Mouse (Mus musculus): Measurements from ENCODE around the gene Gucy2e. TPM values are rescaled to one million over a fixed set of nuclear protein-coding genes. Genes with fewer than 3 reads are reported as not detected.

Gucy2e gene
- polyA plus RNA-seq, 1 experiment from 2014 or later = not detected

DNA sequence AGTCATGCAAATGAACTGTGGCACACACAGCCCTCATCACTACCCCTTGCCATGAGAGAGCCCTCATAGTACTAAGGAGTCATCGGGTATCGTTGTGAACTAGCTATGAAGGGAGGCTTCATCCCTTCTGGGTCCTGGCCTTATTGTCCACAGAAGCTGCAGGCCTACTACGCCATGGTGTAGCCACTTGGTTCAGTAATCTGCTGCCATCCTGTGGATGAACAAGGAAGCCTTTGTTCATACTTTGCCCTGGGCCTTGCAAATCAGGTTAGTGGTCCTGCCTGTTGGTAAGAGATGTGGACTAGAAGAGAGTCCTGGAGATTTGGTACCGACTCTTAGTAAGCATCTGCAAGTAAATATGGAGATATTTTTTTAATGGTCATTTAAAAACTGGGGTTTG lies 6.4 kb downstream of the Gucy2e start:
- 83% methylated on average over 4 of the region's 4 CpGs for WGBS
- Histone ChIP-seq H3K4me2 (ENCODE audit: low read depth) (no peak overlapping the region), H3K9ac (ENCODE audit: low read length) (no peak overlapping the region), H3K4me1 (ENCODE audit: control insufficient read depth, insufficient read depth, low read length) (no peaks in the 10 kb centered on the region), H3K27ac (ENCODE audit: low read depth, low read length) (no peak overlapping the region), H3K27me3 (ENCODE audit: control insufficient read depth, insufficient read depth, low read length) (0 out of 2 replicates have a peak, but pooled peaks cover 2% of the 10 kb centered on the region), H3K9me3 (ENCODE audit: control insufficient read depth, low read length) (no peaks in the 10 kb centered on the region), H3K36me3 (ENCODE audit: control insufficient read depth, insufficient read depth, low read length) (no peaks in the 10 kb centered on the region), H3K4me3 (ENCODE audit: low read depth, low read length) (no peak overlapping the region)
- DNase-seq (ENCODE audit: low spot score) = no peak
- ATAC-seq (ENCODE audit: insufficient read depth, low FRiP score, low TSS enrichment) = no peak

DNA sequence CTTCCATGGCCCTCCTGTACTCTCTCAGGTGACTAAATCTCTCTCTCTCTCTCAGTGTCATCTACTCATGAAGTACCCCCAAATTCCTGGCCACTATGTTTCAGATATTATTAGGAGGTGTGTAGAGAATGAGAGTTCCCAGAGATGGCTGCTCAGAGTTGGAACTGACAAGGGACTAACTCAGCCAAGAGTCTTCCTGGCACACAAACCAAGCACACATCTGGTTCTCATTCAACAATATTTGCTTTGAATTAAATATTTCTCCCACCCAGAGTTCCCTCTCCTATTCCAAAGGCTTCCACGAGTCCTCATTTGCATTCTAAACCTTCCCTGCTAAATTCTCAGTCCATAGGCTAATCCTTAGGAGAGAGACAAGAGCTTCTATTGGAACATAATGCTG lies 11.1 kb downstream of the Gucy2e start:
- Histone ChIP-seq H3K36me3 (ENCODE audit: control insufficient read depth, insufficient read depth, low read length) (no peaks in the 10 kb centered on the region), H3K27ac (ENCODE audit: low read depth, low read length) (no peak overlapping the region), H3K4me3 (ENCODE audit: low read depth, low read length) (no peak overlapping the region), H3K4me1 (ENCODE audit: control insufficient read depth, insufficient read depth, low read length) (no peaks in the 10 kb centered on the region), H3K4me2 (ENCODE audit: low read depth) (no peak overlapping the region), H3K9ac (ENCODE audit: low read length) (no peak overlapping the region), H3K27me3 (ENCODE audit: control insufficient read depth, insufficient read depth, low read length) (0 out of 2 replicates have a peak, but pooled peaks cover 2% of the 10 kb centered on the region), H3K9me3 (ENCODE audit: control insufficient read depth, low read length) (no peaks in the 10 kb centered on the region)
- 87% methylated on average over 1 of the region's 1 CpGs for WGBS
- ATAC-seq (ENCODE audit: insufficient read depth, low FRiP score, low TSS enrichment) (no peak), DNase-seq (ENCODE audit: low spot score) (no peak)

DNA sequence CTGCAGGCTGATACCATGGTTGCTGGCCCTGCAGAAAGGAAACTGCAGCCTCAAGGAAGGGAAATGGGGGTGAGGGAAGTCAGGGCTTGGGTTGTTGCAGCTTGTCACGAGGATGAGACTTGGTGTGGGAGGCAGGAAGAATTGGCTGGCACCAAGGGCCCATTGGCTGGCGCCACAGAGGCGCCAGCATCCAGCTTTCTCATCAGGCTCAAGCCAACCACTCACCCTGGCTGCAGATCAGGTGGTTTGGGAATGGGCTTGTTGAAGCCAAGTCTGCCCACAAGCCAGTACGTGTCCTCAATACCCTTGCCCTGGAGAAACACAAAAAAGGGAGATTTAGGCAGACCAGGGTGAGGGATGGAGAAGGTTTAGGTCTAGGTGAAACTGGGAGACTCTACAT lies 13.7 kb downstream of the Gucy2e start:
- H3K4me3 ChIP-seq (ENCODE audit: low read depth, low read length) = no peak overlapping the region
- ATAC-seq (ENCODE audit: insufficient read depth, low FRiP score, low TSS enrichment) = no peak
- no peaks in the 10 kb centered on the region for H3K27me3 ChIP-seq (ENCODE audit: control insufficient read depth, insufficient read depth, low read length)
- H3K36me3 ChIP-seq (ENCODE audit: control insufficient read depth, insufficient read depth, low read length) = no peaks in the 10 kb centered on the region
- no peak overlapping the region for H3K27ac ChIP-seq (ENCODE audit: low read depth, low read length)
- H3K9me3 ChIP-seq (ENCODE audit: control insufficient read depth, low read length) = no peaks in the 10 kb centered on the region
- H3K4me1 ChIP-seq (ENCODE audit: control insufficient read depth, insufficient read depth, low read length) = no peaks in the 10 kb centered on the region
- no peak overlapping the region for H3K9ac ChIP-seq (ENCODE audit: low read length)
- H3K4me2 ChIP-seq (ENCODE audit: low read depth) = no peak overlapping the region
- 83% methylated on average over 4 of the region's 4 CpGs for WGBS
- DNase-seq (ENCODE audit: low spot score) = no peak

DNA sequence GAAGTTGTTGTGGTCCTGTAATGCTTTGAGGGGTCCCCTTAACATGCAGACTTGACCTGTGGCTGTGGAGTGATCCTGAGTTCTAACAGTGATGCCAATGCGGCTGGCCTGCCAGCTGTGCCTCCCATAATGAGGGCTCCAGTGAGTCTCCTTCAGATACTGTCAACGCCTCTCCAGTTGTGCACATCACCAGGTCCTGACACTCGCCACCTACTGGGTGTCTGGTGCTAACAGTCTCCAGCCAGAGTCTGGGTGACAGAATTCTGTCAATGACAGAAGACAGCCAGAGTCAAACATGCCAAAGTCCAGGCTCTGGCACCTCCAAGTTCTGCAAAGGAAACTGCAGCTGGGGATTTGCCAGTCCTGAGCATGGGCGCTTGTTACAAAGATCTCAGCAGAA lies 15.8 kb downstream of the Gucy2e start:
- Histone ChIP-seq H3K9me3 (ENCODE audit: control insufficient read depth, low read length) (no peaks in the 10 kb centered on the region), H3K27me3 (ENCODE audit: control insufficient read depth, insufficient read depth, low read length) (no peaks in the 10 kb centered on the region), H3K4me1 (ENCODE audit: control insufficient read depth, insufficient read depth, low read length) (no peaks in the 10 kb centered on the region), H3K36me3 (ENCODE audit: control insufficient read depth, insufficient read depth, low read length) (no peaks in the 10 kb centered on the region), H3K9ac (ENCODE audit: low read length) (no peak overlapping the region), H3K4me3 (ENCODE audit: low read depth, low read length) (no peak overlapping the region), H3K4me2 (ENCODE audit: low read depth) (no peak overlapping the region), H3K27ac (ENCODE audit: low read depth, low read length) (no peak overlapping the region)
- no peak for ATAC-seq (ENCODE audit: insufficient read depth, low FRiP score, low TSS enrichment)
- no peak for DNase-seq (ENCODE audit: low spot score)
- 60% methylated on average over 4 of the region's 4 CpGs for WGBS

DNA sequence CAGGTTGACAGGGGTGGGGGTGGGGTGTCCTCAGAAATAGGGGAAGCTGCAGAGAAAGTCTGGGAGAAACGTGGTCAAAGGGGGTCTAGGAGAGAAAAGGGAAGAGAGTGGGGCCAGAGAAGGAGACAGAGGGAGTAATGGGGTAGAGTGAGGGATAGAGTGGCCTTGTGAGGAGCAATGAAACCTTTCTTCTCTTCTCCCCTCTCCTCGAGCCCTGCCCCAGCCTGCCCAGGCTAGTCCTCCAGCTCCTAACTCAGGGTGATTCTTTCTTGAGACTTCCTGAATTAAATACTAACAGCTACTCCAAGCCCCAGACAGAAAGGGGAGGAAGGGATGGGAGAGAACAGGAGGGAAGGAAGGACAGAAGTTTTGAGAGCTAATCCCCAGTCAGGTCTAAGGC lies 18.2 kb downstream of the Gucy2e start:
- Histone ChIP-seq H3K4me1 (ENCODE audit: control insufficient read depth, insufficient read depth, low read length) (no peaks in the 10 kb centered on the region), H3K9ac (ENCODE audit: low read length) (no peak overlapping the region), H3K27me3 (ENCODE audit: control insufficient read depth, insufficient read depth, low read length) (no peaks in the 10 kb centered on the region), H3K4me2 (ENCODE audit: low read depth) (no peak overlapping the region), H3K4me3 (ENCODE audit: low read depth, low read length) (no peak overlapping the region), H3K27ac (ENCODE audit: low read depth, low read length) (no peak overlapping the region), H3K36me3 (ENCODE audit: control insufficient read depth, insufficient read depth, low read length) (no peaks in the 10 kb centered on the region), H3K9me3 (ENCODE audit: control insufficient read depth, low read length) (no peaks in the 10 kb centered on the region)
- DNase-seq (ENCODE audit: low spot score) (no peak), ATAC-seq (ENCODE audit: insufficient read depth, low FRiP score, low TSS enrichment) (no peak)
- 39% methylated on average over 1 of the region's 2 CpGs for WGBS

DNA sequence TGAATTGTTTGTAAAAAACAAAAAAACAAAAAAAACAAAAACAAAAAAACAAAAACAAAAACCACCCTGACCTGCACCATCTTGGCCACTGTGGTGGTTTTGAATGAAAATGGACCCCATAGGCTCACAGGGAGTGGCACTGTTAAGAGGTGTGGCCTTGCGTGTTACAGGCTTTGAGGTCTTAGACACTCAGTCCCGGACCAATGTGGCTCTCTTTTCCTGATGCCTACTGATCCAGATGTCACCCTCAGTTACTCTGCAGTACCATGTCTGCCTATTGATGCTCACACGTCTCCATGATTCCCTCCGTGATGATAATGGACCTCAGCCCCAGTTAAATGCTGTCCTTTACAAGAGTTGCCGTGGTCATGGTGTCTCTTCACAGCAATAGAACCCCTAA lies 19.4 kb downstream of the Gucy2e start:
- Histone ChIP-seq H3K27me3 (ENCODE audit: control insufficient read depth, insufficient read depth, low read length) (no peaks in the 10 kb centered on the region), H3K4me3 (ENCODE audit: low read depth, low read length) (no peak overlapping the region), H3K4me2 (ENCODE audit: low read depth) (no peak overlapping the region), H3K4me1 (ENCODE audit: control insufficient read depth, insufficient read depth, low read length) (no peaks in the 10 kb centered on the region), H3K27ac (ENCODE audit: low read depth, low read length) (no peak overlapping the region), H3K9ac (ENCODE audit: low read length) (no peak overlapping the region), H3K36me3 (ENCODE audit: control insufficient read depth, insufficient read depth, low read length) (no peaks in the 10 kb centered on the region), H3K9me3 (ENCODE audit: control insufficient read depth, low read length) (no peaks in the 10 kb centered on the region)
- ATAC-seq (ENCODE audit: insufficient read depth, low FRiP score, low TSS enrichment) = no peak
- no peak for DNase-seq (ENCODE audit: low spot score)
- WGBS = 91% methylated on average over 5 of the region's 5 CpGs

GRCm38 (mm10) chr11:69211431-69211830 lies 25.4 kb downstream of the Gucy2e start:
- no peak overlapping the region for H3K27ac ChIP-seq (ENCODE audit: low read depth, low read length)
- no peaks in the 10 kb centered on the region for H3K9me3 ChIP-seq (ENCODE audit: control insufficient read depth, low read length)
- no peak overlapping the region for H3K4me3 ChIP-seq (ENCODE audit: low read depth, low read length)
- no peaks in the 10 kb centered on the region for H3K36me3 ChIP-seq (ENCODE audit: control insufficient read depth, insufficient read depth, low read length)
- ATAC-seq (ENCODE audit: insufficient read depth, low FRiP score, low TSS enrichment) = no peak
- no peaks in the 10 kb centered on the region for H3K4me1 ChIP-seq (ENCODE audit: control insufficient read depth, insufficient read depth, low read length)
- H3K4me2 ChIP-seq (ENCODE audit: low read depth) = 0 out of 2 replicates have a peak overlapping the region, but pooled peaks have one; percentile 2
- no peak overlapping the region for H3K9ac ChIP-seq (ENCODE audit: low read length)
- no peaks in the 10 kb centered on the region for H3K27me3 ChIP-seq (ENCODE audit: control insufficient read depth, insufficient read depth, low read length)
- WGBS = 38% methylated on average over 2 of the region's 2 CpGs
- no peak for DNase-seq (ENCODE audit: low spot score)

DNA sequence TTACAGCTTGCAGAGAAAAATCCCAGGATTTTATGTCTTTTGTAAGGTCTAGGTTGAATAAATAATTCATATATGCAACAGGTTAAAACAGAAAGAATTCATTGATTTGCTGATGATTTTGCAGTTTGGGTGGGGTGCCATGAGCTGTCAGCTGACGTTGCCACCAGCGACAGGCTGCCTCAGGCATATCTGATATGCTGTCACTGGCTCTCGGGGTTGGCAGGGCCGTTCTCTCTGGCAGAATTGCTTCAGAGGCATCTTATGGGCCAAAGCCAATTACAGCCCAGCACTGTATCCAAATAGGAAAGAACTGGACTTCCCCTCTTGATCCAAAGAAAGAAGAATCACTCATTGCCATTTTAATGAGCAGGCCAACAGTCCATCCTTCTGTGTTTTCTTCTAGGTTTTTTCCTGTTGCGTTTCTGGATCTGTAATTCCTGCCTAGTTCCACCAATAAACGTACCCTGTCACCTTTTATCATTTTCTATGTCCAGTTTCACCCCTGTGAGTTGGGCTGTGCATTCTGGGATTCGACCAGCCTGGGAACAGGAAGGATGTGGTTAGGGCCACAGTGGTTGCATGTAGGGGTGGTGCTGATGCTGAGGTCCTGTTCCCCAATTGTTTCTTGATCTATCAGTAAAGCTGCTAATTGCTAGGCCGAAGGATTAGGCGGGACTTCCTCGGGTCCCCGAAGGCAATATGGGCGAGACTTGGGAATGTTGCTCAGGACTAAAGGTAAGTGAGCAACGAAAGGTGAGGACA lies 34.2 kb downstream of the Gucy2e start:
- H3K4me3 ChIP-seq (ENCODE audit: low read depth, low read length) = no peak overlapping the region
- no peaks in the 10 kb centered on the region for H3K4me1 ChIP-seq (ENCODE audit: control insufficient read depth, insufficient read depth, low read length)
- no peak for ATAC-seq (ENCODE audit: insufficient read depth, low FRiP score, low TSS enrichment)
- no peaks in the 10 kb centered on the region for H3K9me3 ChIP-seq (ENCODE audit: control insufficient read depth, low read length)
- no peaks in the 10 kb centered on the region for H3K36me3 ChIP-seq (ENCODE audit: control insufficient read depth, insufficient read depth, low read length)
- peaks cover 3% of the 10 kb centered on the region for H3K27me3 ChIP-seq (ENCODE audit: control insufficient read depth, insufficient read depth, low read length)
- no peak overlapping the region for H3K9ac ChIP-seq (ENCODE audit: low read length)
- H3K27ac ChIP-seq (ENCODE audit: low read depth, low read length) = no peak overlapping the region
- H3K4me2 ChIP-seq (ENCODE audit: low read depth) = no peak overlapping the region
- 81% methylated on average over 13 of the region's 13 CpGs for WGBS
- DNase-seq (ENCODE audit: low spot score) = no peak

DNA sequence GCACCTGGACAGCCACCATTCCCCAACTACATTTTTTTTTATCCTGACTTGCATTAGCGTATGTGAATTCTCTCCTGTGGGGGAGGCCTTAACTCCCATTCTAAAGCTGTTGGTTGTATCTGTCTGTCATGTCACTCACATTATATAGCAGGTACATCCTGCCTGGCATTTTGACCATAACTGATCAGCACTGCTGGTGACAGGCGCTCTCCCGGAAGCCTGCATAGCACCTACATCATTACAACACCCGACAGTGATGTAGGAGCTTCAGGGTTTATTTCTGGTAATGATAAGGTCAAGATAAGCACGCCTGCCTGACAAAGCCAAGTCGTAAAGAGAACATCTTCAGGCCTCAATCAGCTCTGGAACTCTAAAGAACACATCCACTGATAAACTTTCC lies 36.6 kb downstream of the Gucy2e start:
- H3K36me3 ChIP-seq (ENCODE audit: control insufficient read depth, insufficient read depth, low read length) = no peaks in the 10 kb centered on the region
- H3K4me3 ChIP-seq (ENCODE audit: low read depth, low read length) = no peak overlapping the region
- WGBS = 70% methylated on average over 6 of the region's 6 CpGs
- no peak for DNase-seq (ENCODE audit: low spot score)
- no peak overlapping the region for H3K9ac ChIP-seq (ENCODE audit: low read length)
- no peak overlapping the region for H3K4me2 ChIP-seq (ENCODE audit: low read depth)
- no peaks in the 10 kb centered on the region for H3K4me1 ChIP-seq (ENCODE audit: control insufficient read depth, insufficient read depth, low read length)
- peaks cover 19% of the 10 kb centered on the region for H3K27me3 ChIP-seq (ENCODE audit: control insufficient read depth, insufficient read depth, low read length)
- ATAC-seq (ENCODE audit: insufficient read depth, low FRiP score, low TSS enrichment) = no peak
- no peaks in the 10 kb centered on the region for H3K9me3 ChIP-seq (ENCODE audit: control insufficient read depth, low read length)
- H3K27ac ChIP-seq (ENCODE audit: low read depth, low read length) = no peak overlapping the region

Data from neural tube, embryonic 11.5 days (tissue).